Mouse (Mus musculus): ENCODE data around the gene Prnd. TPM values are rescaled to one million over a fixed set of nuclear protein-coding genes. Genes with fewer than 3 reads are reported as not detected.
A peak's percentile ranks its signal among the peaks of the same experiment; 100 is the strongest.

Prnd gene
- 1.1 and 2.0 TPM in 2 replicates for polyA plus RNA-seq (2011; ENCODE audit: insufficient read depth, insufficient read length, low read depth, missing spikeins)

- Histone ChIP-seq H3K4me1 (ENCODE audit: control insufficient read depth, insufficient read depth, low read length) (peaks cover 6% of the 10 kb centered on the region), H3K27ac (ENCODE audit: insufficient read depth, low read length) (no peak within 1 kb of the TSS), H3K9ac (ENCODE audit: low read depth, poor library complexity, severe bottlenecking) (no peak within 1 kb of the TSS), H3K9me3 (replicated peaks; ENCODE audit: control insufficient read depth, insufficient read depth, low read length, poor library complexity, severe bottlenecking) (no peaks in the 10 kb centered on the region), H3K27me3 (ENCODE audit: control insufficient read depth, insufficient read depth, low read length, poor library complexity, severe bottlenecking) (no peaks in the 10 kb centered on the region), H3K36me3 (ENCODE audit: control insufficient read depth, insufficient read depth, low read length, poor library complexity, severe bottlenecking) (no peaks in the 10 kb centered on the region), H3K4me3 (ENCODE audit: low read depth, low read length) (no peak within 1 kb of the TSS)
- 0 out of 2 replicates have a peak, but pooled peaks have one; percentile 13 for TF ChIP-seq EP300 (IDR thresholded peaks at IDR 0.05; ENCODE audit: insufficient read depth, low read depth, low read length)
- TF ChIP-seq CTCF (IDR thresholded peaks at IDR 0.05; ENCODE audit: low read depth, low read length) = no peak
- no peak for TF ChIP-seq POLR2A (IDR thresholded peaks at IDR 0.05; ENCODE audit: insufficient read depth, low read length)
These were observed at the start of gene Prnd for GRCm38 (mm10) chr2:131950598-131951095. Gene Prnd (plus strand): TSS chr2:131950861.

- H3K36me3 ChIP-seq (ENCODE audit: control insufficient read depth, insufficient read depth, low read length, poor library complexity, severe bottlenecking) = no peaks in the 10 kb centered on the region
- H3K9me3 ChIP-seq (replicated peaks; ENCODE audit: control insufficient read depth, insufficient read depth, low read length, poor library complexity, severe bottlenecking) = no peaks in the 10 kb centered on the region
- H3K27ac ChIP-seq (ENCODE audit: insufficient read depth, low read length) = no peak overlapping the region
- no peak overlapping the region for H3K4me3 ChIP-seq (ENCODE audit: low read depth, low read length)
- TF ChIP-seq CTCF (IDR thresholded peaks at IDR 0.05; ENCODE audit: low read depth, low read length) (no peak), POLR2A (IDR thresholded peaks at IDR 0.05; ENCODE audit: insufficient read depth, low read length) (no peak), EP300 (IDR thresholded peaks at IDR 0.05; ENCODE audit: insufficient read depth, low read depth, low read length) (no peak)
- H3K9ac ChIP-seq (ENCODE audit: low read depth, poor library complexity, severe bottlenecking) = no peak overlapping the region
- no peaks in the 10 kb centered on the region for H3K27me3 ChIP-seq (ENCODE audit: control insufficient read depth, insufficient read depth, low read length, poor library complexity, severe bottlenecking)
- peaks cover 2% of the 10 kb centered on the region for H3K4me1 ChIP-seq (ENCODE audit: control insufficient read depth, insufficient read depth, low read length)
These were observed 48.2 kb upstream of the Prnd start for GRCm38 (mm10) chr2:131902423-131902822.

- H3K4me3 ChIP-seq (ENCODE audit: low read depth, low read length) = no peak overlapping the region
- no peak overlapping the region for H3K27ac ChIP-seq (ENCODE audit: insufficient read depth, low read length)
- no peak for TF ChIP-seq CTCF (IDR thresholded peaks at IDR 0.05; ENCODE audit: low read depth, low read length)
- no peak for TF ChIP-seq POLR2A (IDR thresholded peaks at IDR 0.05; ENCODE audit: insufficient read depth, low read length)
- TF ChIP-seq EP300 (IDR thresholded peaks at IDR 0.05; ENCODE audit: insufficient read depth, low read depth, low read length) = no peak
- peaks cover 2% of the 10 kb centered on the region for H3K4me1 ChIP-seq (ENCODE audit: control insufficient read depth, insufficient read depth, low read length)
- H3K27me3 ChIP-seq (ENCODE audit: control insufficient read depth, insufficient read depth, low read length, poor library complexity, severe bottlenecking) = no peaks in the 10 kb centered on the region
- H3K9ac ChIP-seq (ENCODE audit: low read depth, poor library complexity, severe bottlenecking) = no peak overlapping the region
- no peaks in the 10 kb centered on the region for H3K36me3 ChIP-seq (ENCODE audit: control insufficient read depth, insufficient read depth, low read length, poor library complexity, severe bottlenecking)
- no peaks in the 10 kb centered on the region for H3K9me3 ChIP-seq (replicated peaks; ENCODE audit: control insufficient read depth, insufficient read depth, low read length, poor library complexity, severe bottlenecking)
These were observed 47.8 kb upstream of the Prnd start for GRCm38 (mm10) chr2:131902867-131903266.

GRCm38 (mm10) chr2:131905025-131905424, 45.6 kb upstream of the Prnd start:
- no peak overlapping the region for H3K4me3 ChIP-seq (ENCODE audit: low read depth, low read length)
- H3K27ac ChIP-seq (ENCODE audit: insufficient read depth, low read length) = no peak overlapping the region
- peaks cover 2% of the 10 kb centered on the region for H3K4me1 ChIP-seq (ENCODE audit: control insufficient read depth, insufficient read depth, low read length)
- H3K9ac ChIP-seq (ENCODE audit: low read depth, poor library complexity, severe bottlenecking) = no peak overlapping the region
- H3K9me3 ChIP-seq (replicated peaks; ENCODE audit: control insufficient read depth, insufficient read depth, low read length, poor library complexity, severe bottlenecking) = no peaks in the 10 kb centered on the region; the same call in 1 of the 2 replicates
- TF ChIP-seq CTCF (IDR thresholded peaks at IDR 0.05; ENCODE audit: low read depth, low read length) = no peak
- no peak for TF ChIP-seq POLR2A (IDR thresholded peaks at IDR 0.05; ENCODE audit: insufficient read depth, low read length)
- TF ChIP-seq EP300 (IDR thresholded peaks at IDR 0.05; ENCODE audit: insufficient read depth, low read depth, low read length) = no peak
- H3K27me3 ChIP-seq (ENCODE audit: control insufficient read depth, insufficient read depth, low read length, poor library complexity, severe bottlenecking) = no peaks in the 10 kb centered on the region
- H3K36me3 ChIP-seq (ENCODE audit: control insufficient read depth, insufficient read depth, low read length, poor library complexity, severe bottlenecking) = no peaks in the 10 kb centered on the region

GRCm38 (mm10) chr2:131905776-131906175, 44.9 kb upstream of the Prnd start:
- Histone ChIP-seq H3K4me3 (ENCODE audit: low read depth, low read length) (no peak overlapping the region), H3K27ac (ENCODE audit: insufficient read depth, low read length) (no peak overlapping the region), H3K9ac (ENCODE audit: low read depth, poor library complexity, severe bottlenecking) (no peak overlapping the region), H3K4me1 (ENCODE audit: control insufficient read depth, insufficient read depth, low read length) (peaks cover 2% of the 10 kb centered on the region), H3K36me3 (ENCODE audit: control insufficient read depth, insufficient read depth, low read length, poor library complexity, severe bottlenecking) (no peaks in the 10 kb centered on the region), H3K9me3 (replicated peaks; ENCODE audit: control insufficient read depth, insufficient read depth, low read length, poor library complexity, severe bottlenecking) (no peaks in the 10 kb centered on the region; the same call in 1 of the 2 replicates), H3K27me3 (ENCODE audit: control insufficient read depth, insufficient read depth, low read length, poor library complexity, severe bottlenecking) (no peaks in the 10 kb centered on the region)
- TF ChIP-seq POLR2A (IDR thresholded peaks at IDR 0.05; ENCODE audit: insufficient read depth, low read length) (no peak), CTCF (IDR thresholded peaks at IDR 0.05; ENCODE audit: low read depth, low read length) (no peak), EP300 (IDR thresholded peaks at IDR 0.05; ENCODE audit: insufficient read depth, low read depth, low read length) (no peak)

- no peak for TF ChIP-seq EP300 (IDR thresholded peaks at IDR 0.05; ENCODE audit: insufficient read depth, low read depth, low read length)
- no peak for TF ChIP-seq POLR2A (IDR thresholded peaks at IDR 0.05; ENCODE audit: insufficient read depth, low read length)
- no peak for TF ChIP-seq CTCF (IDR thresholded peaks at IDR 0.05; ENCODE audit: low read depth, low read length)
- no peaks in the 10 kb centered on the region for H3K36me3 ChIP-seq (ENCODE audit: control insufficient read depth, insufficient read depth, low read length, poor library complexity, severe bottlenecking)
- no peak overlapping the region for H3K27ac ChIP-seq (ENCODE audit: insufficient read depth, low read length)
- H3K4me1 ChIP-seq (ENCODE audit: control insufficient read depth, insufficient read depth, low read length) = peaks cover 2% of the 10 kb centered on the region
- H3K9me3 ChIP-seq (replicated peaks; ENCODE audit: control insufficient read depth, insufficient read depth, low read length, poor library complexity, severe bottlenecking) = no peaks in the 10 kb centered on the region; the same call in 1 of the 2 replicates
- no peak overlapping the region for H3K4me3 ChIP-seq (ENCODE audit: low read depth, low read length)
- no peaks in the 10 kb centered on the region for H3K27me3 ChIP-seq (ENCODE audit: control insufficient read depth, insufficient read depth, low read length, poor library complexity, severe bottlenecking)
- no peak overlapping the region for H3K9ac ChIP-seq (ENCODE audit: low read depth, poor library complexity, severe bottlenecking)
These were observed 44.4 kb upstream of the Prnd start for GRCm38 (mm10) chr2:131906266-131906665.

Data from ES-Bruce4 (cell line).